Mouse (Mus musculus): ENCODE measurements around the gene Atp5s.

The Atp5s gene

GRCm38 (mm10) chr12:69777341-69777730 lies 52.6 kb downstream of the Atp5s start:
- no peak for DNase-seq (ENCODE audit: extremely low read depth, low read depth)

- DNase-seq (ENCODE audit: extremely low read depth, low read depth) = no peak
Observed at GRCm38 (mm10) chr12:69777957-69778356, 53.2 kb downstream of the Atp5s start.

GRCm38 (mm10) chr12:69781480-69781879 lies 56.7 kb downstream of the Atp5s start:
- DNase-seq (ENCODE audit: extremely low read depth, low read depth) = no peak

GRCm38 (mm10) chr12:69781935-69782650 lies 57.3 kb downstream of the Atp5s start:
- DNase-seq (ENCODE audit: extremely low read depth, low read depth) = no peak

GRCm38 (mm10) chr12:69783247-69784025 lies 58.7 kb downstream of the Atp5s start:
- no peak for DNase-seq (ENCODE audit: extremely low read depth, low read depth)

- no peak for DNase-seq (ENCODE audit: extremely low read depth, low read depth)
Observed at GRCm38 (mm10) chr12:69785471-69785870, 60.7 kb downstream of the Atp5s start.

GRCm38 (mm10) chr12:69788380-69788779 lies 63.6 kb downstream of the Atp5s start:
- DNase-seq (ENCODE audit: extremely low read depth, low read depth) = no peak

GRCm38 (mm10) chr12:69789766-69790529 lies 65.2 kb downstream of the Atp5s start:
- no peak for DNase-seq (ENCODE audit: extremely low read depth, low read depth)

- DNase-seq (ENCODE audit: extremely low read depth, low read depth) = peak; percentile 19
Observed at GRCm38 (mm10) chr12:69790530-69791505, 66.1 kb downstream of the Atp5s start, which contains the start of gene Cdkl1. Gene Cdkl1 (minus strand): TSS chr12:69791267.
